Mouse (Mus musculus) forebrain, embryonic 15.5 days (tissue): ENCODE results near the gene Srxn1. TPM values are rescaled to one million over a fixed set of nuclear protein-coding genes. Genes with fewer than 3 reads are reported as not detected.
"Not testable (repeated sequence)": the region's sequence is repeated elsewhere in the genome, so short reads cannot be mapped to it uniquely, and the experiment has no call there.

Experiments used
- ATAC-seq: fragments of 200-750 bp; cut with Nextera tagmentation; replicated peaks from 2 replicates; pipeline ENCODE4 v1.8.0; 2017; ENCODE audit warnings: mild to moderate bottlenecking, moderate TSS enrichment, moderate library complexity
- H3K27ac ChIP-seq: fragments of 300-500 bp; sonication (generic); replicated peaks from 2 replicates; pipeline ENCODE4 v1.5.1; 2015; ENCODE audit warnings: mild to moderate bottlenecking, inconsistent platforms
- H3K27me3 ChIP-seq: fragments of 300-500 bp; sonication (generic); 2 replicates; pipeline ENCODE4 v1.6.1; 2015; ENCODE audit warnings: inconsistent platforms
- H3K36me3 ChIP-seq: fragments of 300-500 bp; sonication (generic); 2 replicates; pipeline ENCODE4 v1.6.1; 2015; ENCODE audit warnings: mild to moderate bottlenecking, inconsistent platforms
- H3K4me1 ChIP-seq: fragments of 300-500 bp; sonication (generic); 2 replicates; pipeline ENCODE4 v1.6.1; 2015; ENCODE audit warnings: inconsistent platforms
- H3K4me2 ChIP-seq: fragments of 300-500 bp; sonication (generic); replicated peaks from 2 replicates; pipeline ENCODE4 v1.6.1; 2015; ENCODE audit warnings: mild to moderate bottlenecking, inconsistent platforms
- H3K4me3 ChIP-seq: fragments of 300-500 bp; sonication (generic); 2 replicates; pipeline ENCODE4 v1.5.1; 2015; ENCODE audit warnings: mild to moderate bottlenecking, inconsistent platforms
- H3K9ac ChIP-seq: fragments of 300-500 bp; sonication (generic); replicated peaks from 2 replicates; pipeline ENCODE4 v1.6.1; 2015; ENCODE audit warnings: mild to moderate bottlenecking, inconsistent platforms
- H3K9me3 ChIP-seq: fragments of 300-500 bp; sonication (generic); 2 replicates; pipeline ENCODE4 v1.6.1; 2016; ENCODE audit warnings: inconsistent platforms
- WGBS: fragments of 180-500 bp; shearing (Covaris S2); methylation state at CpG from one replicate; pipeline ENCODE4 v1.1.7; 2015; ENCODE audit warnings: mixed read lengths; 5-methylcytosine and 5-hydroxymethylcytosine counted together
- polyA plus RNA-seq: library from polyadenylated mRNA; unstranded; fragments of >200 nt; fragmentation: Nextera tagmentation; extraction: Ambion mirVana; gene quantifications from 2 replicates; pipeline ENCODE4 v1.2.1, GENCODE M21; 2015

The Srxn1 gene
- polyA plus RNA-seq = 11.1 and 13.0 TPM in 2 replicates

DNA sequence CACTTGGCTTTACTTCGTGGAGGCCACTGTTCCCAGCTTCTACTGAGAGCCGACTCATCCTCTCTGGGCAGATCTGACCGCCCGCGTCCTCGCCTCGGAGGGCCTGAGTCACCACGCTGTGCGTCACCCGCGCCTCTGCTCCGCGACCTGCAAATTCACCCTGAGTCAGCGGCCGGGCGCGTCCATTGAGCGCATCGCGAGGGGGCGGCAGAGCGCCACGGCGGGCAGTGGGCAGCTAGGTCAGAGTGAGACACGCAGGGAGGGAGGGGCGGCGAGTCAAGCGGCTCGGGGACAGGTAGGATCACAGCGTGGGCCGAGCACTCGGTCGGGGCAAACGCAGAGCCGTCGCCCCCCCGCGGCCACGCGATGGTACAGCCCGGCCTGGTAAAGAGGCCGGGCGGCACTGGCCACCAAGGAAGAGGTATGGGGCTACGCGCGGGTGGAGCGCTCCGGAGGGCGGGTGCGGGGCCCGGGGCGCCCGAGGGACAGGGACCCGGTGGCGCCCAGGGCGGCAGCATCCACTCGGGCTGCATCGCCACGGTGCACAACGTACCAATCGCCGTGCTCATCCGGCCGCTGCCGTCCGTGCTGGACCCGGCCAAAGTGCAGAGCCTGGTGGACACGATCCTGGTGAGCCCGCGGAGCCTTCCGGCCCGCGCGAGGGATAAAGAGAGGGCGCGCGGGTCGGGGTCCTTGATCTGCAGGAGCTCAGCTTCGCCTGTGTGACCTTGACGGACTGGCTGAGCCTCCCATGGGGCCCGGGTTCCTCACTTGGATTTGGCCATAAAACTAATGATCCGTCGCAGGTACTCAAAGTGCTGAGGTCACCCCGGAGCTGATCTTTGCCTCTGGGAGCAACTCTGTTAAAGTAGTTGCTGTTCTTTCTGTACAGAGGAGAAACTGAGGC lies at the start of gene Srxn1:
Gene Srxn1, plus strand, starts transcription at position 199 of the 907 bp plus-strand sequence.
- peak within 1 kb of the TSS; percentile 25; the same call in 1 of the 2 replicates for H3K27ac ChIP-seq
- peak within 1 kb of the TSS; percentile 72 for H3K4me3 ChIP-seq
- peak; percentile 78 for ATAC-seq
- no peaks in the 10 kb centered on the region for H3K27me3 ChIP-seq
- no peaks in the 10 kb centered on the region for H3K36me3 ChIP-seq
- peaks cover 20% of the 10 kb centered on the region for H3K4me1 ChIP-seq
- peak within 1 kb of the TSS; percentile 97 for H3K4me2 ChIP-seq
- no peaks in the 10 kb centered on the region for H3K9me3 ChIP-seq
- 2% methylated on average over 82 of the region's 84 CpGs for WGBS
- H3K9ac ChIP-seq = peak within 1 kb of the TSS; percentile 88

DNA sequence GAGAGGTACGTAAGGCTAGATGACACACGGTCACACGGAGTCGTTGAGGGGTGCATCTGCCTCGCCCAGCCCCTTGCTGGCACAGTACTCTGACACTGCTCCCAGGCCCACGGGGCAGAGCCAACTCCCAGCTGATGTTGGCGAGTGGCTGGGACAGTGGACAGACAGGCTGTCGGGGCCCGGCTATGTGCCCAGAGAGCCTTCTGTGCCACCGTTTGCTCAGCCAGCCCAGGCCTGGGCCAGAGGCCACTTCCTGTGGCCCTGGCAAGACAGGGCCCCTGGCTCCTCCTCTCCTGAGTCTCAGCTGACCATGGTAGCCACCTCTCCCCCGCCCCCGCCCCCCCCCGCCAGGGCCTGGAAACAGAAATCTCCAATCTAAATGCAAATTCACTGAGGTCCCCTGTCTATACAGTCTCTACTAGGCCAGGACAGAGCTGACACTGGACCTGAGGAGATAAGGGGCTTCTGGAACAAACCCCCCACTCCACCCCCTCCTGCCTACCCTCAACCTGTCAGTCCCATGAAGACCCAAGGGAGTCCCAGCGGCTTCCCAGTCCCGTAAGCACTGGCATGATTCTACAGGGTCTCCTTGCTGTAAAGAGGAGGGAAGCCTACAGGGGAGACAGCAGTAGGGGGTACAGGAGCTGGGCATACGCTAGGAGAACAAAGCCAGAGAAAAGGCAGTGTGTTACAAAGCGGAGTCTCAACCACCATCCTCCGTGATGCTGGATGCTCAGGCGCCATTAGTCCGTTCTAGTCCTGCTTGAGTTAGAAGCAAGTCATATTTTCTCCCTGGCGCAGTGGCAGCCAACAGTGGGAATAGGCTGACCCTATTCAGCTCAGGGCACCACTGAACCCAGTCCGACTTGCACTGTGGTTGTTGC lies 48.7 kb upstream of the Srxn1 start:
- peaks cover 25% of the 10 kb centered on the region for H3K4me1 ChIP-seq
- H3K4me3 ChIP-seq = no peak overlapping the region
- 53% methylated on average over 22 of the region's 22 CpGs for WGBS
- no peak overlapping the region for H3K4me2 ChIP-seq
- no peaks in the 10 kb centered on the region for H3K36me3 ChIP-seq
- no peak overlapping the region for H3K9ac ChIP-seq
- peak overlapping the region; percentile 35 for H3K27ac ChIP-seq
- H3K9me3 ChIP-seq = no peaks in the 10 kb centered on the region
- H3K27me3 ChIP-seq = no peaks in the 10 kb centered on the region
- peak; percentile 36 for ATAC-seq

DNA sequence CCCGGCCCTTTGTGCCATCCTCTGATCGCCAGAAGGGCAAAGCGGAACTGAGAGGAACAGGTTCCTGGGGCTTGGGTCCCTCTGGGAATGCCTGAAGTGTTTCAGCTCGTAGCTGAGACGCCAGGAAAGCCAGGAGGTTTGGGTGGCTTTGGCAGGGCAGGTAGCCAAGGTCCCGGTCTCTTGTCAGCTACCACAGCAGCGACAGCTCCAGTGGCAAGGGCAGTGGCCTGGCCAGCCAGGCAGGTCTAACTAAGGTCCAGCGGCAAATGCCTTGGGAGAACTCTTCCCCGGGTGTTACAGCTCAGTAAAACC lies 48.1 kb upstream of the Srxn1 start:
- peak overlapping the region; percentile 20; the same call in 1 of the 2 replicates for H3K27ac ChIP-seq
- H3K36me3 ChIP-seq = no peaks in the 10 kb centered on the region
- WGBS = 70% methylated on average over 9 of the region's 9 CpGs
- no peak for ATAC-seq
- H3K9ac ChIP-seq = no peak overlapping the region
- H3K4me1 ChIP-seq = peaks cover 19% of the 10 kb centered on the region
- H3K4me2 ChIP-seq = no peak overlapping the region
- H3K4me3 ChIP-seq = no peak overlapping the region
- H3K9me3 ChIP-seq = no peaks in the 10 kb centered on the region
- H3K27me3 ChIP-seq = no peaks in the 10 kb centered on the region

DNA sequence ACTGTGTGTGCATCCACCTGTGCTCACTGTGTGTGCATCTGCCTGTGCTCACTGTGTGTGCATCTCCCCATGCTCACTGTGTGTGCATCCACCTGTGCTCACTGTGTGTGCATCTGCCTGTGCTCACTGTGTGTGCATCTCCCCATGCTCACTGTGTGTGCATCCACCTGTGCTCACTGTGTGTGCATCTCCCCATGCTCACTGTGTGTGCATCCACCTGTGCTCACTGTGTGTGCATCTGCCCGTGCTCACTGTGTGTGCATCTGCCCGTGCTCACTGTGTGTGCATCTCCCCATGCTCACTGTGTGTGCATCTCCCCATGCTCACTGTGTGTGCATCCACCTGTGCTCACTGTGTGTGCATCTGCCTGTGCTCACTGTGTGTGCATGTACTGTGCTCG lies 42.5 kb upstream of the Srxn1 start:
- not testable (repeated sequence) for H3K9me3 ChIP-seq, H3K4me3 ChIP-seq, H3K9ac ChIP-seq, H3K27ac ChIP-seq, H3K4me1 ChIP-seq, ATAC-seq, H3K4me2 ChIP-seq, H3K27me3 ChIP-seq, H3K36me3 ChIP-seq
- WGBS = 92% methylated on average over 3 of the region's 3 CpGs

DNA sequence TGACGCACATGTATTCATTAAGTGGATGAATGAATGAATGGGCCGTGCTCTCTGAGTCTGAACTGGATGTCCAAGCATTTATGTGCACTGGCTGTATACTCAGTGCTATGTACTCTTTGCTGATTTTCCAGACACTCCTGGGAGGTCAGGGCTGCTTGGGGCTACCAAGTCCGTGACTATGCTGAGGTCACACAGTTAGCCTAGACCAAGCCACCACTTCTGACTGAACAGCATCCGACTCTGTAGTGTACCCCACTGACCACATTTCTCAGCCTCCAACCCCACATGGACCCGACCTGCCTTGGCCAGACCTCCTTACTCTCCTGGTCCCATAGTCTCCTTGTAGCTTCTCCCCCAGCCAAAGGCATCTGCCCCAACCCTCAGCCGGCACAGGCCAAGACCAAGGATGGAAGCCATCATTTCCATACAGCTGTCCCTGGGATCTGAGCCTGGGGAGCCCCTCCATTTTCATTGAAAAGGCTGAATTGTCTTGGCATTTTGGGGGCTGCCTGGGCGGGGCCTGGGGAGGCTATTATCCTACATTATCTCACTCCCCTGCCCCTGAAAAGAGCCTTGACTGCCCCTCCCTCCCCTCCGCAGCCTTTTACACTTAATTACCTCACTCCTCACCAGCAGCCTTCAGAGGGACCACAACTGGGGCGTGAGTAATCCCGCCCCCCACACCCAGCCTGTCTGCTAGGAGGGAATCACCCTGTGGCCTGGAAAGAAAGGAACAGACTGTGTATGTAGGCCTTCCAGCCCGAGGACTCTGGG lies 36.5 kb upstream of the Srxn1 start:
- ATAC-seq = peak; percentile 95
- Histone ChIP-seq H3K27ac (peak overlapping the region; percentile 83), H3K36me3 (no peaks in the 10 kb centered on the region), H3K9me3 (no peaks in the 10 kb centered on the region), H3K4me1 (peaks cover 16% of the 10 kb centered on the region), H3K4me2 (no peak overlapping the region), H3K27me3 (no peaks in the 10 kb centered on the region), H3K9ac (no peak overlapping the region), H3K4me3 (no peak overlapping the region)
- WGBS = 6% methylated on average over 10 of the region's 11 CpGs

DNA sequence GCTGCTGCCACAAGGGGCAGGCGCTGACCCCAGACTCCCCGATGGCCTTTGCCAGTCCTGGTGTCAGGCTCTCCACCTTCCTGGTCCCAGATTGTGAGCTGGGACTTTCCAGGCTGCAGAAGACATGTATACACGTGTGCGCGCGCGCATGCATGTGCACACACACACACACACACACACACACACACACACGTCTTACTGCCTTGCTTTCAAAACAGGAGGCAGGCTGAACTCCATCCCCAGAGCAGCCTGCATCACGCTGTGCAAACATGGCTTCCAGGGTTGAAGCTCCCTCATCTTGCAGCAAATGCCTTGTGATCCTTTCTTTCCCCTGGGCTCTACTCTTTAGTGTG lies 35.9 kb upstream of the Srxn1 start:
- Histone ChIP-seq H3K27me3 (no peaks in the 10 kb centered on the region), H3K9me3 (no peaks in the 10 kb centered on the region), H3K4me3 (no peak overlapping the region), H3K4me1 (peaks cover 16% of the 10 kb centered on the region), H3K9ac (no peak overlapping the region), H3K36me3 (no peaks in the 10 kb centered on the region), H3K27ac (peak overlapping the region; percentile 83), H3K4me2 (no peak overlapping the region)
- no peak for ATAC-seq
- WGBS = 23% methylated on average over 9 of the region's 9 CpGs

DNA sequence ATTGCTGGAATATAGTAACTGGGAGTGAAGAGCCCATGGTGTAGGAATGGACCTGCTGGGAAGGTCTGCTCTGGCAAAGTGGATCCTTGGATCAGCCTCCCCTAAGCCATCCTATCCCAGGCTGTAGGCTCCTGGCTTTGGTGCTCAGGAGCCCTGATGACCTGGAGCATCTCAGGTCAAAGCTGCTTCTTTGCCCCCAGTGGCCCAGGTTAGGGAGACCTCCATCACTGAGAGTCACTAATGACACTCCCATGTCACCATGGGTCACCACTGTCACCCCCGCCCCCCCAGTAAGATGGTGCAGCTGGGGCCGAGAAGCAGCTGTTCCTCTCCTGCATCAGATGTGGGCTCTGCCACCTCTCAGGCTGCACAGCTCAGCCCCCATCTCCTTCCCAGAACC lies 35.4 kb upstream of the Srxn1 start:
- no peaks in the 10 kb centered on the region for H3K9me3 ChIP-seq
- WGBS = 68% methylated on average over 2 of the region's 2 CpGs
- H3K4me3 ChIP-seq = no peak overlapping the region
- H3K4me1 ChIP-seq = peaks cover 19% of the 10 kb centered on the region
- ATAC-seq = no peak
- no peaks in the 10 kb centered on the region for H3K27me3 ChIP-seq
- H3K36me3 ChIP-seq = no peaks in the 10 kb centered on the region
- H3K4me2 ChIP-seq = no peak overlapping the region
- peak overlapping the region; percentile 83 for H3K27ac ChIP-seq
- H3K9ac ChIP-seq = no peak overlapping the region

DNA sequence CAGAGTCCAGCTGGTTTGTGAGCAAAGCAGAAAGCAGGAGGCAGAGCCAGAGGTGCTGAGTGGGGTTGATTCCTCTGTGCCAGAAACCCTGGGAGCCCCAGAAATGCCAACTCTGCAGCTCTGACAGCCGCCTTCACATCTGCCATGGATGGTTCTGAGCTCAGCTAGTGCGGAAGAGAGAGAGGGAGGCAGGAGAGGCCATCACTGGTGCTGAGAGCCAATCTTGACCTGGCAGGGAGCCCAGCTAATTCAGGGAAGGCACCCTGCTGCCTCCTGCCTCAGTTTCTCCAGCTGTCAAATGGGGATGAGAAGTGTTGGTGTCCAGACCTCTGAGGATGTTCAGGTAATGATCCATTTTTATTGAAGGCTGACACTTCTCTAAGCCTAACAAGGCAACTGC lies 30.8 kb upstream of the Srxn1 start:
- peaks cover 26% of the 10 kb centered on the region for H3K4me1 ChIP-seq
- no peak overlapping the region for H3K4me2 ChIP-seq
- ATAC-seq = no peak
- H3K9me3 ChIP-seq = no peaks in the 10 kb centered on the region
- no peak overlapping the region for H3K27ac ChIP-seq
- H3K9ac ChIP-seq = no peak overlapping the region
- no peaks in the 10 kb centered on the region for H3K27me3 ChIP-seq
- no peak overlapping the region for H3K4me3 ChIP-seq
- H3K36me3 ChIP-seq = no peaks in the 10 kb centered on the region
- WGBS = 72% methylated on average over 2 of the region's 2 CpGs

DNA sequence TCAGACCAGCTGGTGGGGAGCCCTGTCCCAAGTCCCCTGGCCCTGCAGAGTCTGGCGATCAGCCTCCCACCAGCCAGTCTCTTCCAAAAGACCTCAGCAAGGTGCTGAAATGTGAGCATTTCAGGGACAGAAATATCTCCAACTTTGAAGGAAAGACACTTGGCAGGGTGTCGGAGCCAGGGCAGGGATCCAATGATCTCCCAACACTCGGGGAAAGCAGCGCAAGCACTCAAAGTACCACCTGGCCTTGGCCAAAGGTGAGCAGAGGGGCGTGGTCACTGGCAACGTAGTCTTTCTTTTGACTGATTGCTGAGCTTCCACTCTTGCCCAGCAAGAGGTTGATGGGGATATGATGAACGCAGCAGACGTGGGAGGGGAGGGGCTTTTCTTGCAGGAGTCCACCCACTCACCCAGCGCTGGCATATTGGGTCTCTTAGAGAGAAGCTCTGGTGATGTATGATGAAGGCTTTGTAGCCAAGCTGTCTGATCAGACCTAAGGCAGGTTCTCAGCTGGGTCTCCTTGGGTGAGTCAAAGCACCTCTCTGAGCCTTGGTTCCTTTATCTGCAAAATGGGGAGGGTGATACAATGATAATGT lies 29.9 kb upstream of the Srxn1 start:
- no peaks in the 10 kb centered on the region for H3K9me3 ChIP-seq
- peaks cover 26% of the 10 kb centered on the region for H3K4me1 ChIP-seq
- WGBS = 51% methylated on average over 9 of the region's 9 CpGs
- no peak for ATAC-seq
- no peak overlapping the region for H3K4me3 ChIP-seq
- no peaks in the 10 kb centered on the region for H3K36me3 ChIP-seq
- no peak overlapping the region for H3K27ac ChIP-seq
- no peak overlapping the region for H3K9ac ChIP-seq
- H3K27me3 ChIP-seq = no peaks in the 10 kb centered on the region
- H3K4me2 ChIP-seq = no peak overlapping the region

DNA sequence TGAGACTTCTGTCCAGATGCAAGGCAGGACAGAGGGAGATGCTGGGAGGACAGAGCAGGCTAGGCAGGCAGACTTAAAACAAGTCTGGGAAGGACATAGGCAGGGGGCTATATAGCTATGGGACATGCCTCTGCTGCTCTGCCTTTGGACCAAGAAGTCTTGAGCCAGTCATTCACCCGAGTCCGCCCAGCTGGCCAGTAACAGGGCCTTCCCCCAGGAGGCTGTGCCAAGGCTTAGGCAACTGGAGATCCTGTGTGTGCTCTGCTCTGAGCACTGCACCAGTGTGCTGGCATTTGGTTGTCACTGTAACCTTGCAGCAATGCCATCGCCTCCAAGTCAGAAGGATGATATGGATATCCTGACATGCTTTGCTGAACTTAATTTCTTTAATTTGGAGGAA lies 28.0 kb upstream of the Srxn1 start:
- Histone ChIP-seq H3K4me3 (no peak overlapping the region), H3K4me1 (peaks cover 27% of the 10 kb centered on the region), H3K27ac (no peak overlapping the region), H3K36me3 (no peaks in the 10 kb centered on the region), H3K27me3 (no peaks in the 10 kb centered on the region), H3K9me3 (no peaks in the 10 kb centered on the region), H3K4me2 (no peak overlapping the region), H3K9ac (no peak overlapping the region)
- 81% methylated on average over 3 of the region's 3 CpGs for WGBS
- no peak for ATAC-seq

DNA sequence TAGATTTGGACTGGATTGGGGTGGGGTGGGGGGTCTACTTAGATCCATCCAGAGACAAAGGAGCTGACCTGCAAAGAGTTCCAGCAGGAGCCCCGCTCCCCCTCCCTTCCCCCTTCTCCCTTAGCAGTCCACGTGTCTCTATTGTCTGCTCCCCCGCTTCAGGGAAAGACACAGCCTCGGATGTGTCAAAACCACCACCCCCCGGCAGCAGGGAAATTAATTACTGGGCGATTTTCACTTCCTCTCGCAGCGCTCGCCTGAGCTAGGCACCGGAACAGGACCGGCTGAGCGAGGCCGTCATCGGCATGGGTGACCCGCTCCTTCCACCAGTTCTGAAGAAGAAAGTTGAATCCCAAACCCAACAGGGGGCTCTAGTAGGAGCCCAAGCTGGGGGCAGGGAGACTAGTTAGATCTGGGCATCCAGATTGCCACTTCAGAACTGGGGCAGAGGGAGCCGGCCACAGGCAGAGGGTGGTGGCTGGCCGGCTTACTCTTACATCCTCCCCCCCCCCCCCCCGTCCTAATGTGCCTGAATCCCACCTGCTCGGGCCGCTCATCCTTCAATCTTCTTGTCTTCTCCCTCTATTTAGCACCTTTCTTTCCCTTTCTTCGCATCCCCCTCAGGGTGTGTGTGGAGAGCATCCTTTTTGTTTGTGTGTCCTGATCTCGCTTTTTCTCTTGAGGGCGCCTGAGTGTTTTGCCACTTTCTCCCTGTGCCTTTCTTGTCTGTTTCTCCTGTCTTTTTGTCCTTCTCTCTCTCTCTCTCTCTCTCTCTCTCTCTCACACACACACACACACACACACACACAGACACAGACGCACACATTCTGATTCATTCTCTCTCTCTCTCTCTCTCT lies 24.4 kb upstream of the Srxn1 start, which contains the start of gene Scrt2:
Gene Scrt2, plus strand, starts transcription at position 845 of the 857 bp plus-strand sequence.
- WGBS = under 1% methylated on average over 23 of the region's 24 CpGs
- peaks cover 51% of the 10 kb centered on the region for H3K4me1 ChIP-seq

More for the DNA sequence above, 24.4 kb upstream of the Srxn1 start, which contains the start of gene Scrt2:
- H3K9me3 ChIP-seq = no peaks in the 10 kb centered on the region
- H3K27ac ChIP-seq = peak within 1 kb of the TSS; percentile 98
- no peaks in the 10 kb centered on the region for H3K27me3 ChIP-seq
- peak; percentile 76 for ATAC-seq
- peak within 1 kb of the TSS; percentile 85 for H3K9ac ChIP-seq
- peak within 1 kb of the TSS; percentile 56 for H3K4me3 ChIP-seq
- H3K36me3 ChIP-seq = no peaks in the 10 kb centered on the region
- peak within 1 kb of the TSS; percentile 74 for H3K4me2 ChIP-seq
